Mouse (Mus musculus) neural tube, embryonic 13.5 days (tissue): ENCODE results near the gene Trim54. TPM values are rescaled to one million over a fixed set of nuclear protein-coding genes. Genes with fewer than 3 reads are reported as not detected.
A peak's percentile ranks its signal among the peaks of the same experiment; 100 is the strongest.

Source experiments
- ATAC-seq: fragments of 200-750 bp; cut with Nextera tagmentation; 2 replicates; pipeline ENCODE4 v1.8.0; 2017; ENCODE audit warnings: low read depth, mild to moderate bottlenecking, moderate TSS enrichment, moderate library complexity
- H3K27ac ChIP-seq: fragments of 300-500 bp; sonication (generic); replicated peaks from 2 replicates; pipeline ENCODE4 v1.5.1; 2015; ENCODE audit warnings: moderate library complexity, mild to moderate bottlenecking, inconsistent platforms
- H3K27me3 ChIP-seq: fragments of 300-500 bp; sonication (generic); 2 replicates; pipeline ENCODE4 v1.6.1; 2015; ENCODE audit warnings: mild to moderate bottlenecking, inconsistent platforms
- H3K36me3 ChIP-seq: fragments of 300-500 bp; sonication (generic); 2 replicates; pipeline ENCODE4 v1.6.1; 2015; ENCODE audit warnings: mild to moderate bottlenecking, inconsistent platforms
- H3K4me1 ChIP-seq: fragments of 300-500 bp; sonication (generic); replicated peaks from 2 replicates; pipeline ENCODE4 v1.6.1; 2015; ENCODE audit warnings: inconsistent platforms
- H3K4me2 ChIP-seq: fragments of 300-500 bp; sonication (generic); 2 replicates; pipeline ENCODE4 v1.6.1; 2015; ENCODE audit warnings: inconsistent platforms, mild to moderate bottlenecking, moderate library complexity
- H3K4me3 ChIP-seq: fragments of 300-500 bp; sonication (generic); 2 replicates; pipeline ENCODE4 v1.5.1; 2015; ENCODE audit warnings: mild to moderate bottlenecking, inconsistent platforms
- H3K9ac ChIP-seq: fragments of 300-500 bp; sonication (generic); 2 replicates; pipeline ENCODE4 v1.6.1; 2015; ENCODE audit warnings: moderate library complexity, mild to moderate bottlenecking, inconsistent platforms
- H3K9me3 ChIP-seq: fragments of 300-500 bp; sonication (generic); 2 replicates; pipeline ENCODE4 v1.6.1; 2016; ENCODE audit warnings: inconsistent platforms
- WGBS: fragments of 180-500 bp; shearing (Covaris S2); methylation state at CpG from one replicate; pipeline ENCODE4 v1.1.7; 2015; 5-methylcytosine and 5-hydroxymethylcytosine counted together
- polyA plus RNA-seq: library from polyadenylated mRNA; unstranded; fragments of >200 nt; fragmentation: Nextera tagmentation; extraction: Ambion mirVana; gene quantifications from 2 replicates; pipeline ENCODE4 v1.2.1, GENCODE M21; 2015

Trim54 gene
- 0.40 and 0.62 TPM in 2 replicates for polyA plus RNA-seq

- H3K27me3 ChIP-seq, result peaks cover 15% of the 10 kb centered on the region
- no peaks in the 10 kb centered on the region for H3K9me3 ChIP-seq
- no peak within 1 kb of the TSS for H3K4me2 ChIP-seq
- 64% methylated on average over 3 of the region's 3 CpGs for WGBS
- ATAC-seq, result no peak
- no peak within 1 kb of the TSS for H3K27ac ChIP-seq
- H3K36me3 ChIP-seq, result no peaks in the 10 kb centered on the region
- no peak within 1 kb of the TSS for H3K9ac ChIP-seq
- H3K4me1 ChIP-seq, result no peaks in the 10 kb centered on the region
- H3K4me3 ChIP-seq, result no peak within 1 kb of the TSS
Observed at GRCm38 (mm10) chr5:31116354-31116753, at the start of gene Trim54. Gene Trim54, plus strand, starts transcription at chr5:31116712.

GRCm38 (mm10) chr5:31069810-31070209, 46.7 kb upstream of the Trim54 start:
- 96% methylated on average over 3 of the region's 3 CpGs for WGBS
- no peaks in the 10 kb centered on the region for H3K4me1 ChIP-seq
- no peaks in the 10 kb centered on the region for H3K27me3 ChIP-seq
- no peak overlapping the region for H3K4me3 ChIP-seq
- ATAC-seq, result no peak
- no peaks in the 10 kb centered on the region for H3K9me3 ChIP-seq
- H3K4me2 ChIP-seq, result no peak overlapping the region
- H3K36me3 ChIP-seq, result peaks cover 91% of the 10 kb centered on the region
- H3K9ac ChIP-seq, result no peak overlapping the region
- H3K27ac ChIP-seq, result no peak overlapping the region

DNA sequence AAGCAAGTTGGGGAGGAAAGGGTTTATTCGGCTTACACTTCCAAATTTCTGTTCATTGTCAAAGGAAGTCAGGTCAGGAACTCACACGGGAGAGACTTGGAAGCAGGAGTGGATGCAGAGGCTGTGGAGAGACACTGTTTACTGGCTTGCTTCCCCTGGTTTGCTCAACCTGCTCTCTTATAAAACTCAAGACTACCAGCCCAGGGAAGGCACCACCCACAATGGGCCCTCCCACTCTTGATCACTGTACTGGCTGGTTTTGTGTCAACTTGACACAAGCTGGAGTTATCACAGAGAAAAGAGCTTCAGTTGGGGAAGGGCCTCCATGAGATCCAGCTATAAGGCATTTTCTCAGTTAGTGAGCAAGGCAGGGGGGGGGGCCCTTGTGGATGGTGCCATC, 45.5 kb upstream of the Trim54 start:
- 97% methylated on average over 2 of the region's 2 CpGs for WGBS
- H3K9me3 ChIP-seq, result no peaks in the 10 kb centered on the region
- no peak overlapping the region for H3K4me2 ChIP-seq
- H3K9ac ChIP-seq, result no peak overlapping the region
- H3K27ac ChIP-seq, result no peak overlapping the region
- no peaks in the 10 kb centered on the region for H3K4me1 ChIP-seq
- ATAC-seq, result no peak
- H3K27me3 ChIP-seq, result no peaks in the 10 kb centered on the region
- peaks cover 100% of the 10 kb centered on the region for H3K36me3 ChIP-seq
- H3K4me3 ChIP-seq, result no peak overlapping the region

GRCm38 (mm10) chr5:31071821-31072220, 44.7 kb upstream of the Trim54 start:
- no peaks in the 10 kb centered on the region for H3K27me3 ChIP-seq
- H3K27ac ChIP-seq, result no peak overlapping the region
- no peaks in the 10 kb centered on the region for H3K4me1 ChIP-seq
- H3K4me3 ChIP-seq, result no peak overlapping the region
- ATAC-seq, result no peak
- no peak overlapping the region for H3K4me2 ChIP-seq
- 93% methylated on average over 11 of the region's 11 CpGs for WGBS
- no peak overlapping the region for H3K9ac ChIP-seq
- H3K36me3 ChIP-seq, result peaks cover 100% of the 10 kb centered on the region
- no peaks in the 10 kb centered on the region for H3K9me3 ChIP-seq

DNA sequence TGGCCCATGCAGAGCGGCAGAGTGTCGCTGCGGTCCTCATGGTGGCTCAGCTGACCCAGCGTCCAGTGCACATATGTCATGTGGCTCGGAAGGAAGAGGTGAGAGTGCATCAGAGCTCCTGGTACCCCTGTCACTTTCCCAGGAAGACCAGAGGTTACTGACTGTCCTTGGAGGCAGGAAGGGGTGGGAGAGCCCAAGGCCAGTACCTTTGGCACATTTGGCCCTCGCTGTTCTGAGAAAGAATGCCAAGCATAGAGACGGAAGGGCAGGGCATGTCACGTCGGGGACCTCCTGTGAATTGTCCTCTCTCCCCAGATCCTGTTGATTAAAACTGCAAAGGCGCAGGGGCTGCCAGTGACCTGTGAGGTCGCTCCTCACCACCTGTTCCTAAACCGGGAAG, 43.3 kb upstream of the Trim54 start:
- no peaks in the 10 kb centered on the region for H3K9me3 ChIP-seq
- H3K27ac ChIP-seq, result no peak overlapping the region
- no peaks in the 10 kb centered on the region for H3K4me1 ChIP-seq
- peaks cover 100% of the 10 kb centered on the region for H3K36me3 ChIP-seq
- H3K9ac ChIP-seq, result no peak overlapping the region
- H3K4me3 ChIP-seq, result no peak overlapping the region
- ATAC-seq, result no peak
- 91% methylated on average over 12 of the region's 12 CpGs for WGBS
- H3K27me3 ChIP-seq, result no peaks in the 10 kb centered on the region
- H3K4me2 ChIP-seq, result no peak overlapping the region

- no peak overlapping the region for H3K9ac ChIP-seq
- no peak overlapping the region for H3K4me2 ChIP-seq
- H3K9me3 ChIP-seq, result no peaks in the 10 kb centered on the region
- ATAC-seq, result no peak
- no peak overlapping the region for H3K4me3 ChIP-seq
- WGBS, result 92% methylated on average over 13 of the region's 13 CpGs
- no peak overlapping the region for H3K27ac ChIP-seq
- no peaks in the 10 kb centered on the region for H3K4me1 ChIP-seq
- peaks cover 79% of the 10 kb centered on the region for H3K36me3 ChIP-seq
- H3K27me3 ChIP-seq, result no peaks in the 10 kb centered on the region
Observed at GRCm38 (mm10) chr5:31076346-31076745, 40.2 kb upstream of the Trim54 start.

GRCm38 (mm10) chr5:31080059-31080794, 36.3 kb upstream of the Trim54 start:
- H3K9ac ChIP-seq, result no peak overlapping the region
- H3K4me1 ChIP-seq, result peaks cover 25% of the 10 kb centered on the region
- H3K27ac ChIP-seq, result no peak overlapping the region
- H3K4me2 ChIP-seq, result no peak overlapping the region
- no peak overlapping the region for H3K4me3 ChIP-seq
- WGBS, result 85% methylated on average over 13 of the region's 13 CpGs
- H3K27me3 ChIP-seq, result no peaks in the 10 kb centered on the region
- no peak for ATAC-seq
- H3K9me3 ChIP-seq, result no peaks in the 10 kb centered on the region
- peaks cover 40% of the 10 kb centered on the region for H3K36me3 ChIP-seq

GRCm38 (mm10) chr5:31080795-31081164, 35.7 kb upstream of the Trim54 start:
- Histone ChIP-seq H3K27me3 (no peaks in the 10 kb centered on the region), H3K4me3 (no peak overlapping the region), H3K4me2 (no peak overlapping the region), H3K9ac (no peak overlapping the region), H3K27ac (no peak overlapping the region), H3K9me3 (no peaks in the 10 kb centered on the region), H3K36me3 (peaks cover 35% of the 10 kb centered on the region), H3K4me1 (peaks cover 25% of the 10 kb centered on the region)
- WGBS, result 71% methylated on average over 3 of the region's 3 CpGs
- no peak for ATAC-seq

DNA sequence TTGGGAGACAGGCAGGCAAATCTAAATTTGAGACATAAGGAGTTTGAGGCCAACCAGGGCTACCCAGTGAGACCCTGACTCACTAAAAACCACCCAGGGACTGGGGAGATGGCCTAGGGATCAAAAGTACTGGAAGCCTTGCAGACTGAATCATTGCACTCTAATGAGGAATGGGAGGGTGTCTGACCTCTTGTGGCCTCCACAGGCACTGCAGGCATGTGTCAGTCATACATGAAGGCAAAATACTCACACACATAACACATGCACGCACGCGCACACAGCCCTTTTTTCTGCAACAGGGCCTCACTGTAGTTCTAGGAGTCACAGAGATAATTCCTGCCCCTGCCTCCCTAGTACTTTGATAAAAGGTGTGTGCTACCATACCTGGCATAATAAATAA, 35.1 kb upstream of the Trim54 start:
- 77% methylated on average over 3 of the region's 3 CpGs for WGBS
- no peak overlapping the region for H3K4me3 ChIP-seq
- no peak for ATAC-seq
- H3K4me2 ChIP-seq, result no peak overlapping the region
- H3K36me3 ChIP-seq, result peaks cover 29% of the 10 kb centered on the region
- H3K9ac ChIP-seq, result no peak overlapping the region
- H3K4me1 ChIP-seq, result peaks cover 29% of the 10 kb centered on the region
- H3K27ac ChIP-seq, result no peak overlapping the region
- H3K27me3 ChIP-seq, result no peaks in the 10 kb centered on the region
- no peaks in the 10 kb centered on the region for H3K9me3 ChIP-seq

- no peak overlapping the region for H3K9ac ChIP-seq
- H3K4me2 ChIP-seq, result no peak overlapping the region
- H3K27ac ChIP-seq, result peak overlapping the region; percentile 80; the same call in 1 of the 2 replicates
- H3K9me3 ChIP-seq, result no peaks in the 10 kb centered on the region
- ATAC-seq, result peak; percentile 7; the same call in 1 of the 2 replicates
- WGBS, result 9% methylated on average over 5 of the region's 5 CpGs
- H3K4me3 ChIP-seq, result no peak overlapping the region
- H3K27me3 ChIP-seq, result no peaks in the 10 kb centered on the region
- peaks cover 19% of the 10 kb centered on the region for H3K36me3 ChIP-seq
- H3K4me1 ChIP-seq, result peaks cover 36% of the 10 kb centered on the region
Observed at GRCm38 (mm10) chr5:31082355-31082754, 34.2 kb upstream of the Trim54 start.

DNA sequence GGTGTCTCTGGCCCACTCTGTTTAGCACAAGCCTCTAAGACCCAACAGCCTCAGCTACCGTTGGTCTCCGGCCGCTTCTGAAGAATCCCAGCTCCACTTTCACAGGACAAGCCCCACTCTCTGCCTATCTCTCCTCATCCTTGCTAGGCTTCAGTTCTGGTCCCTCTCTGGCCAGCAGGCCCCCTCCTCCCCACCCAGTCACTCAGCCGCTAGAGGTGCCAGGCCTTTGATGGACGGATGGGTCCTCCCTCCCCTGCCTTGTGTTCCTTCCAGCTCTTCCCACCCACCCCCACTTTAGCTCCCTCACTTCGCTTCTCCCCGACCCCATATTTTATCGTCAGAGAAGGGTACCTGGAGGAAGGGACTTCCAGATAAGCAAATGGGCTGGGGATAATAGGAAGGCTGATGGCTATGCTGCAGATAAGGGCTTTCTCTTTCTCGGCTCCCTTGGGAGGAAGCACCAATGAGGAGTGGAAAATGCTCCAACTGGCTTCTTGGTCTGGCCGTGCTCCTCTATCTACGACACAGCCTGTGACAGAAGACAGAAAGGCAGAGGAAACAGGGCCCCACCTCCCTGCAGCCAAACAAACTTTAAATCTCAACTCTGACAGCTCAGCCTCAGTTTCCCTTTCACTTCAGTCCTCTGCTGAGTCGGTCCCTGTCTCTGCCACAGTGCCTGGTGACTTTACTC, 33.4 kb upstream of the Trim54 start:
- Histone ChIP-seq H3K4me1 (peaks cover 36% of the 10 kb centered on the region), H3K4me3 (no peak overlapping the region), H3K27ac (peak overlapping the region; percentile 80), H3K27me3 (peaks cover 4% of the 10 kb centered on the region; the same call in 1 of the 2 replicates), H3K9ac (peak overlapping the region; percentile 6; the same call in 1 of the 2 replicates), H3K4me2 (0 out of 2 replicates have a peak overlapping the region, but pooled peaks have one; percentile 1), H3K36me3 (peaks cover 12% of the 10 kb centered on the region), H3K9me3 (no peaks in the 10 kb centered on the region)
- 41% methylated on average over 12 of the region's 12 CpGs for WGBS
- peak; percentile 36 for ATAC-seq

DNA sequence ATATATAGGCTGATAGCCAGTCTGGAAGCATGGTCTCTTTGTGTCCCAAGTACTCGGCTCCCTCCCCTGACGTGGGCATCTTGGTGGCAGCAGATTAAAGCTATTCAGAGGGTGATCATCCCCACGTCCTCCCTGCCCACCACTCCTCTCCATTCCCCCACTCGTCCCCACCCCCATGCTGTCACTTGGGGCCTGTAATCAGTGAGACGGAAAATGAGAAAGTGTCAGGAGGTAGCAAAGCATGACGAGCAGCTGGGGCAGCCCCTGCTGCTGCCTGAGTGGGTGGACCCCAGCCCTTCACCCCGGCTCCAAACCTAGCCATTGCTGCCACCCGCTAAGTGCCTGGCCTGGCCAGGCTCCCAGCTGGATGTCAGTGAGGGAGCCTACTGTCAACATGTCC, 32.6 kb upstream of the Trim54 start:
- H3K36me3 ChIP-seq, result peaks cover 3% of the 10 kb centered on the region
- H3K9me3 ChIP-seq, result no peaks in the 10 kb centered on the region
- H3K9ac ChIP-seq, result 0 out of 2 replicates have a peak overlapping the region, but pooled peaks have one; percentile 8
- ATAC-seq, result peak; percentile 42
- peaks cover 36% of the 10 kb centered on the region for H3K4me1 ChIP-seq
- WGBS, result 5% methylated on average over 8 of the region's 8 CpGs
- peak overlapping the region; percentile 80 for H3K27ac ChIP-seq
- H3K4me3 ChIP-seq, result no peak overlapping the region
- no peak overlapping the region for H3K4me2 ChIP-seq
- peaks cover 13% of the 10 kb centered on the region for H3K27me3 ChIP-seq
